Mouse (Mus musculus): ENCODE data around the gene Mfsd6l. TPM values are rescaled to one million over a fixed set of nuclear protein-coding genes. Genes with fewer than 3 reads are reported as not detected.

The Mfsd6l gene
- total RNA-seq, 2 experiments from 2014 or later: 0.16 TPM; not detected in 1

- DNase-seq (ENCODE audit: low spot score in 2 of 2): no peak
Observed at GRCm38 (mm10) chr11:68550358-68550757, 5.6 kb upstream of the Mfsd6l start.

GRCm38 (mm10) chr11:68553981-68554471 is 2.0 kb upstream of the Mfsd6l start:
- no peak for DNase-seq (ENCODE audit: low spot score in 2 of 2)

DNA sequence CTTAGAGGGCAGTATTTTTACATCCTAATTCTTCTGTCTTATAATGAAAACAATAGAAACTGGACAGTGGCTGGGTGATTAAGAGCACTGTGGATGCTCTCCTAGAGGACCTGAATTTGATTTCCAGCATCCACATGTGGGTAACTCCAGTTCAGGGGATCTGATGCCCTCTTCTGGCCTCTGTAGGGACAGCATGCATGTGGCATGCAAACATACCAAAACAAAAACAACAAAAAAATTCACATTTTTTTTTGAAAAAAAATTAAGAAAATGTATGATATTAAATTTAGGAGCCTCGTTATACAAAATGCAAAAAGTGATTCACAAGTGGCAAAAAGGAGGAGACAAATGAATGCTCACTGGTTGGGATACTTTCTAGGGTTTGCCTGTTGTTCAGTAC is 3.6 kb downstream of the Mfsd6l start:
- no peak for DNase-seq (ENCODE audit: low spot score in 2 of 2)

DNA sequence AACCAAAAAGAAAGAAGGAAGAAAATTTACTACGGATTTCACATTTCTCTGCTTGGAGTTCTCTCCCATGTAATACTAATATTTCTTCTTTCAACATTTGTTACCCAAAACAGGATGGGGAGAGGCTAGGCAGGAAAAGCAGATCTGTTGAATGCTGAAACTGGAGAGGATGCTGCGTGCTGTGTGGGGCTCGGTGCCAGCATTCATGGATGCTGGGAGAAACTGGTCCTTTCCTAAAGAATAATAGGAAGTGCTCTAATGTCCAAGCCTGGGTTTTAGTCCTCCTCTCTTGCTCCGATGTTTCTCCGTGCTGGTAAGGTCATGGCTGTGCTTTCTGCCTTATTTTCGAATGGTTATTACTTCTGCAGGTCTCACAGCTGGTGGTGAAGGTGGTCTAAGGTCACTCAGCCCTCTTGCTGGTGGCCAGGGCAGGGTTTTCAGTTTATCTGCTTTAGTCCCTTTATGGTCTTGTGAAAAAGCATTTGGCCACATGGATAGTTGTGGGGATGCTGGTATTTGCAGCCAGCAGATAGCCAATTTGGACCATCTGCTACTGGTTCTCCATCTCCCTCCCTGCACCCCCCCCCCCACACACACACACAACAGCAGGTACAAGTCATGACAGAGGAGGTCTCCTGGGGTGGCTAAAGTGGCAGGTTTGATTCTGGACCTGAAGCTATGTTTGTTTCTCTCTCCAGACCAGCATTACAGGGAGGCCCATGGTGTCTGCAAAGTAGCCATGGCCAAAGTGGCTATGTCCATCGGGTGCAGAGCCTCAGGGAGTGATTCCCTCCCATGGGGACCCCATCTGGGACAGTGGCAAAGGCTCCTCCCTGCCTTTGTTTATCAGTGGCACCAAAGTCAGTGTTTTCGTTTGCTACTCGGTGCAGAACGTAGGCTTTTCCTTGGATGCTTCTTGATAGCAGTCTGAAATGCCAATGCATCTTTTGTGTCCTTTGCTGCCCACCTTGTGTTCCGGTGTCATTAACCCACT is 6.3 kb downstream of the Mfsd6l start:
- DNase-seq (ENCODE audit: low spot score in 2 of 2): no peak

DNA sequence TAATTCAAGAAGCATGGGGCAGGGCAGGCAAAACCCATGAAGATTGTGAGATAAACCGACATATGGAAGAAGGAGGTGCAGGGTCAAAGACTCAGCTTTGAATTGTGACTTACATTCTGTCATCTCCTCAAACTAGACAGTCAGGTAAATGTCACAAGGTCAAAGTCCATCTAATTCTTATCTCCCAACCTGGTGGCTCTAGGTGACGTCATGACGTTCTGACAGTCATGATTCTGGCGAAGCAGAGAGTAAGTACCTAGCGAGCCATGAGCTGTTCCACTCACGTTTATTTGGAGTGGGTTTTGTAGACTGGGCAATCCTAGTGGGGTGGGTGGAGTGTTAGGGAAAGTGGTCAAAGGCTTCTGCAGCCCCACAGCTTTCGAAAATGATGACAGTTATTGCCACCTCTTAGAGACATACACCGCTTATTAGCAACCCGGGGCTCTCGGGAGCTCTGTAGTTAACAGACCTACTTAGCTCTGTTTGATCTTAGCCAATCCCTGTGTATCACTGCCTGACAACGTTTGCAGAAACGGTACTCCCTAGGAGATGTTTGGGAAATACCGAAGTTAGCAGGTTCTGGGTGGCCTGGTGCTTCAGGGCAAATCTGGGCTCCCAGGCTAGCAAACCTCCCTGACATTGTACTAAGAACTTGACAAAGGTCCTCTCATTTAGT is 8.5 kb downstream of the Mfsd6l start:
- DNase-seq (ENCODE audit: low spot score in 2 of 2): no peak

GRCm38 (mm10) chr11:68565032-68565429 is 9.0 kb downstream of the Mfsd6l start:
- no peak for DNase-seq (ENCODE audit: low spot score in 2 of 2)

DNA sequence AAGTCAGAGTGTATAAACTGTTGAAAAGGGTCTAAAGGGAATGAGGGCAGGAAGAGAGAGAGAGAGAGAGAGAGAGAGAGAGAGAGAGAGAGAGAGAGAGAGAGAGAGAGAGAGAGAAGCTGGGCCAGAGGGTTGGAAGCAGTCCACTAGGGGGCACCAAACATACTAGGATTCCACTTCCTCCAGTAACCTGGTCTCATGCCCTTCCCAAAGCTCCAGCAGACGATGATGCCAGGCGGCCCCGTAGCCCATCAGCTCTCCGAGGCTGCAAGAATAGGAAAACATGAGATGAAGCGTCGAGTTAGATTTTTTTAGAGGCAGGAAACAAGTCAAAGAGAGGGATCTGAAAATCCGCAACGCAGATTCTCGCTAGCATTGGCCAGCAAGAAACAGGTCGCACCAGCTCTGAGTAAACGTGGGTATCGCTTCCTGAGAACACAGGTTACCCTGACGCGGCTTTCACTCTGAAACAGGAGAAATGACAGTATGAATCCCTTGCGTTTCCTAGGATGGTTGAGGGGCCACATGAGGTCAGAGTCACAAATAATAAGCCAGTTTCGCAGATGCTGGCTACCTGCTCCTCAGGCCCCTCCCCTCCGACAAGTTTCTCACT is 10.6 kb downstream of the Mfsd6l start:
- peak; percentile 78 to 87 for DNase-seq (ENCODE audit: low spot score in 2 of 2)

GRCm38 (mm10) chr11:68570861-68571260 is 14.9 kb downstream of the Mfsd6l start:
- no peak for DNase-seq (ENCODE audit: low spot score in 2 of 2)

GRCm38 (mm10) chr11:68577076-68577475 is 21.1 kb downstream of the Mfsd6l start:
- no peak for DNase-seq (ENCODE audit: low spot score in 2 of 2)

- peak; percentile 66 to 76 for DNase-seq (ENCODE audit: low spot score in 2 of 2)
Observed at GRCm38 (mm10) chr11:68579462-68579881, 23.5 kb downstream of the Mfsd6l start.

GRCm38 (mm10) chr11:68580566-68580965 is 24.6 kb downstream of the Mfsd6l start:
- DNase-seq (ENCODE audit: low spot score in 2 of 2): no peak

DNA sequence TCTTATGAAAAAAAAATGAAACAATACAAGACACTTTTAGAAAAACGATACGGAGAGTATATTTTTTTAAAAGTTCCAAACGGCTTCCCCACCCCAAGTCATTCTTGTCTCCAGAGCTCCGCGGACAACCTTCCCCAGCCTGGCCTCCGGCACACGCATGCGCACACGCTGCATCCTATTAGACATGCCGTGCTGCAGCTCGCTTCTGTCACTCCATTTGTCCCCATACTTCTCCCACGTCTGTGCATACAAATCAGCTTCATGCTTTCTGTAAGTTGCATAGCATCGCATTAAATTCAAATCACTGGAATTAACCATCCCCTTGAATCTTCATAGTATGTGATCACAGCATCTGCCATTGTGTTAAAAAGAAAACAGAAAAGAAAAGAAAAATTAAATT is 27.2 kb downstream of the Mfsd6l start:
- DNase-seq (ENCODE audit: low spot score in 2 of 2): peak in 1 of 2 experiments; percentile 59

GRCm38 (mm10) chr11:68583906-68584480 is 28.0 kb downstream of the Mfsd6l start:
- DNase-seq (ENCODE audit: low spot score in 2 of 2): no peak

- no peak for DNase-seq (ENCODE audit: low spot score in 2 of 2)
Observed at GRCm38 (mm10) chr11:68585890-68586289, 29.9 kb downstream of the Mfsd6l start.

DNA sequence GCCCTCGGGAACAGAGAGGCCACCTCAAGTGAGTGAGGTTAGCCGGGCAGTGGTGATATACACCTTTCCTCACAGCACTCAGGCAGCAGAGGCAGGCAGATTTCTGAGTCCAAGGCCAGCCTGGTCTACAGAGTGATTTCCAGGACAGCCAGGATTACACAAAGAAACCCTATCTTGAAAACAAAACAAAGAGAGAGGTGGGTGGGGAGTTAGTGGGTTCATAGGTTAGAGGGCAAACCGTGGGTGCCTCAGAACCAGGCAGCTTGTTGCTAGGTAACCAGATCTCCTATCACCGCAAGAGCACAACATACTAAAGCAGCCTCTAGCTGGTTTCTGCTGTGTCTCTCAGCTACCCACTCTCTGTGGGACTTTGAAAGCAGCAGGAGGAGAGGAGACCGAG is 30.7 kb downstream of the Mfsd6l start, which contains the start of gene Ccdc42:
Ccdc42 (plus strand) TSS at position 301 of the 400 bp plus-strand sequence.
- no peak for DNase-seq (ENCODE audit: low spot score in 2 of 2)

- peak; percentile 59 to 81 for DNase-seq (ENCODE audit: low spot score in 2 of 2)
Observed at GRCm38 (mm10) chr11:68589055-68589809, 33.2 kb downstream of the Mfsd6l start.

DNA sequence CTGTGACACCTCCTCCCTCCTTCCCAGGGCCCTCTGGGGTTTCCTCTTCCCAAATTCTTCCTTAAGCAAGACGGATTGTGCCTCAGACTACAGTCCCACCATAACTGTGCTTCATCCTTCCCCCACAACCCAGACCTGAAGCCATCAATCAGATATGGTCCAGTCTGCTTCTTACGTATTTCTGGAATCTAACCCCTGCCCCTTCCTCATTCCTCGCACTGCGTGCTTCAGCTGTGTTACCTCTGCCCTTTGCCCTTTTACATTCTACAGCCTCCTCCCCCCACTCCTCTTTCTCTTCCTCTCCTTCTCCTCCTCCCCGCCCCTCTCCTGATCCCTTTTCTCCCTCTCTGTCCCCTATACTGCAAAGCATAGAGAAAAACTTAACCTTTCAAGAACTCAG is 35.7 kb downstream of the Mfsd6l start:
- no peak for DNase-seq (ENCODE audit: low spot score in 2 of 2)

GRCm38 (mm10) chr11:68593247-68593646 is 37.3 kb downstream of the Mfsd6l start:
- DNase-seq (ENCODE audit: low spot score in 2 of 2): no peak

DNA sequence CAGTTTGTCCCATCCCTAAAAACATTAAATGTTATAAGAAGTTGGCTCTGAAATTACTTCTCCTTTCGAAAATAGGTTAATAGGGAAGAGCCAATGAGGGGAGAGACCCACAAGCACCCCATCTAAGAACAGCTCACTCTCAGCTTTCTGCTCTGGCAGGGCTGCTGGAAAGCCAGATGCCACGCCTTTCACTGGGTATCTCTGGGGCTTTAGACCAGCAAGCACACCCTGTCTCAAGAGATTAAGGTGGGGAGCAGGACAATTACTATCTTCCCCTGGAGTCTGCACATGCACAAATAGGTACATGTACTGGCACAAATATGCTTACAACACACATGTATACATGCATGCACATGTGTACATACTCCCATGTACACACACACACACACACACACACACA is 41.9 kb downstream of the Mfsd6l start:
- DNase-seq (ENCODE audit: low spot score in 2 of 2): no peak

DNA sequence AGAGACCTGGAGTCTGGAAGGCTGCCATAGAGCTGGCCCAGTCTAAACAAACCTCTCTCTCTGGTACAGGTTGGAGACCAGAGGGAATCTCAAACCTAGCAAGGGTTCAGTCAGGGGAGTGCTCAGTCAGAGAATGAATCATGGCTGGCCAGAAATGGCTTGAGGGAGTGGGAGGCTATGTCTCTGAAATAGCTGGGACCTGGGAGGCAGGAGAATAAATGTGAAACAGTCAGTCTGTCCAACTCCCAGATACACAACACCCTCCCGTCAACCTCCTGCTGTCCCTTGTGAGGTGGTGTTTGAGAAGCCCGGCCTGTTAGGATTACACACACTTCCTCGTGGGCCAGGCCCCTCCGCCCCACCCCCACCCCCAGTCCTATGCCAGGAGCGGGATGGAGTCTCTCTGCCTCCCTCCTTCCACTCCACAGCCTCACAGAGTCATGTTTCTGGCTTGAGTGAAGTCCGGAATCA is 44.6 kb downstream of the Mfsd6l start:
- DNase-seq (ENCODE audit: low spot score in 2 of 2): no peak

All from layer of hippocampus, postnatal 14 days (tissue).